ENCODE assay signal across 23 mouse cellular contexts in the genomic region with DNA sequence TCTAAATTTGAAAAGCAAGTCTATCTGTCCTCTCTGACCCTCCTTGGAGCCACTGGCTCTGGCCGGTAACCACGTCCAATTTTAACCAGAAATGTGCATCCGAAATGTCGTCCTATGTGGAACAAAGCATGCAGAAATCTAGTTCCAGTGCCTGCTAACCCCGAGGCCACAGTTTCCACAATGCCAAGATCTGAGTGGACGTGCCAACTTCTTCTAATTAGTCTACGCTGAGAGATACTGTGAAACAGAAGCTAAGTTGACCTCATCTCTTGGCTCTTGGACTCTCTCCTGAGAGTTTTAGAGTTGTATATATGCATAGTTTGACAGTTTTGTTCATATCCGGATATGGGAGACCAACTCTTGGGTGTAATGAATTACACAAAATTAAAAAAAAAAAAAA.
DNase-seq lines count a peak whose midpoint lies in the region; ATAC-seq and TF ChIP-seq lines count a peak whose summit lies in the region.
"Had no signal": no experiment of that assay in that cellular context is flagged by ENCODE, and none has a peak within 500 bp of the region (broad histone marks: within the 10 kb centered on the region; RNA-seq: fewer than 3 reads in every experiment).

No protein-coding gene starts in this region.

- no peaks in the 10 kb centered on the region for H3K4me1 ChIP-seq in forebrain, embryonic 14.5 days (ENCODE audit: control insufficient read depth, insufficient read depth, low read length)
- no peaks in the 10 kb centered on the region for H3K4me1 ChIP-seq in forebrain, embryonic 13.5 days
- H3K4me1 ChIP-seq in midbrain, postnatal 0 days (ENCODE audit: insufficient read depth, low read length) = no peaks in the 10 kb centered on the region
- no peaks in the 10 kb centered on the region for H3K4me1 ChIP-seq in midbrain, embryonic 13.5 days (replicated peaks)
- H3K4me1 ChIP-seq: embryonic facial prominence, embryonic 12.5 days; embryonic facial prominence, embryonic 15.5 days; hindbrain, embryonic 12.5 days had no signal

- H3K4me2 ChIP-seq in forebrain, embryonic 14.5 days (ENCODE audit: low read length) = no peak overlapping the region
- no peak overlapping the region for H3K4me2 ChIP-seq in forebrain, embryonic 13.5 days
- no peak overlapping the region for H3K4me2 ChIP-seq in midbrain, postnatal 0 days (ENCODE audit: low read depth, low read length, poor library complexity, severe bottlenecking)
- no peak overlapping the region for H3K4me2 ChIP-seq in midbrain, embryonic 13.5 days (replicated peaks)
- H3K4me2 ChIP-seq: embryonic facial prominence, embryonic 12.5 days; embryonic facial prominence, embryonic 15.5 days; heart, embryonic 11.5 days; hindbrain, embryonic 12.5 days had no signal

- WGBS in forebrain, embryonic 14.5 days = 88% methylated on average over 8 of the region's 8 CpGs
- WGBS in forebrain, embryonic 13.5 days = 92% methylated on average over 8 of the region's 8 CpGs
- 90% methylated on average over 8 of the region's 8 CpGs for WGBS in midbrain, postnatal 0 days
- WGBS in midbrain, embryonic 13.5 days = 94% methylated on average over 8 of the region's 8 CpGs

- no peak for TF ChIP-seq CTCF in midbrain, postnatal 0 days (IDR thresholded peaks at IDR 0.05)

- H3K36me3 ChIP-seq in forebrain, embryonic 14.5 days (ENCODE audit: control insufficient read depth, insufficient read depth, low read length) = no peaks in the 10 kb centered on the region
- no peaks in the 10 kb centered on the region for H3K36me3 ChIP-seq in forebrain, embryonic 13.5 days (ENCODE audit: poor library complexity, severe bottlenecking)
- H3K36me3 ChIP-seq in midbrain, postnatal 0 days (ENCODE audit: insufficient read depth, low read length) = no peaks in the 10 kb centered on the region
- H3K36me3 ChIP-seq in midbrain, embryonic 13.5 days = no peaks in the 10 kb centered on the region
- H3K36me3 ChIP-seq: embryonic facial prominence, embryonic 12.5 days; embryonic facial prominence, embryonic 15.5 days; hindbrain, embryonic 12.5 days had no signal

- no peaks in the 10 kb centered on the region for H3K27me3 ChIP-seq in forebrain, embryonic 14.5 days (replicated peaks; ENCODE audit: control insufficient read depth, insufficient read depth, low read length)
- no peaks in the 10 kb centered on the region for H3K27me3 ChIP-seq in forebrain, embryonic 13.5 days
- H3K27me3 ChIP-seq in midbrain, postnatal 0 days (ENCODE audit: insufficient read depth, low read length) = no peaks in the 10 kb centered on the region
- H3K27me3 ChIP-seq in midbrain, embryonic 13.5 days = no peaks in the 10 kb centered on the region
- H3K27me3 ChIP-seq: embryonic facial prominence, embryonic 12.5 days; embryonic facial prominence, embryonic 15.5 days; hindbrain, embryonic 12.5 days had no signal

- H3K27ac ChIP-seq in forebrain, embryonic 14.5 days (ENCODE audit: low read depth, low read length) = no peak overlapping the region
- H3K27ac ChIP-seq in forebrain, embryonic 13.5 days = no peak overlapping the region
- H3K27ac ChIP-seq in midbrain, postnatal 0 days (ENCODE audit: low read depth, low read length) = no peak overlapping the region
- H3K27ac ChIP-seq in midbrain, embryonic 13.5 days = no peak overlapping the region
- H3K27ac ChIP-seq: embryonic facial prominence, embryonic 12.5 days; embryonic facial prominence, embryonic 15.5 days; hindbrain, embryonic 12.5 days had no signal

- DNase-seq in cerebellum, postnatal 10 days = peak; percentile 61 to 67
- DNase-seq in cerebellum, adult 11 months = no peak
- peak; percentile 19 for DNase-seq in forebrain, embryonic 14.5 days (ENCODE audit: low spot score)
- peak; percentile 25 for DNase-seq in midbrain, postnatal 0 days (ENCODE audit: low spot score)
- no peak for DNase-seq in gastrocnemius, adult 8-10 months (ENCODE audit: low spot score in 2 of 2)
- DNase-seq: adrenal gland, adult 8-10 months; adrenal gland, postnatal 25 days; gastrocnemius, postnatal 14 days; heart, adult 11 months; kidney, adult 18-20 months; kidney, adult 9 months had no signal

- H3K4me3 ChIP-seq in forebrain, embryonic 14.5 days (ENCODE audit: low read depth, low read length) = no peak overlapping the region
- no peak overlapping the region for H3K4me3 ChIP-seq in forebrain, embryonic 13.5 days
- H3K4me3 ChIP-seq in midbrain, postnatal 0 days (ENCODE audit: low read depth, low read length) = no peak overlapping the region
- no peak overlapping the region for H3K4me3 ChIP-seq in midbrain, embryonic 13.5 days (replicated peaks)
- H3K4me3 ChIP-seq: embryonic facial prominence, embryonic 12.5 days; embryonic facial prominence, embryonic 15.5 days; hindbrain, embryonic 12.5 days had no signal

- no peaks in the 10 kb centered on the region for H3K9me3 ChIP-seq in forebrain, embryonic 14.5 days (replicated peaks; ENCODE audit: control insufficient read depth, low read length)
- H3K9me3 ChIP-seq in forebrain, embryonic 13.5 days (replicated peaks) = no peaks in the 10 kb centered on the region
- no peaks in the 10 kb centered on the region for H3K9me3 ChIP-seq in midbrain, postnatal 0 days (ENCODE audit: low read length)
- no peaks in the 10 kb centered on the region for H3K9me3 ChIP-seq in midbrain, embryonic 13.5 days
- H3K9me3 ChIP-seq: embryonic facial prominence, embryonic 12.5 days; embryonic facial prominence, embryonic 15.5 days; hindbrain, embryonic 12.5 days had no signal

- no peak overlapping the region for H3K9ac ChIP-seq in forebrain, embryonic 14.5 days (ENCODE audit: low read length)
- H3K9ac ChIP-seq in forebrain, embryonic 13.5 days = no peak overlapping the region
- no peak overlapping the region for H3K9ac ChIP-seq in midbrain, postnatal 0 days (replicated peaks; ENCODE audit: low read length, poor library complexity, severe bottlenecking)
- H3K9ac ChIP-seq in midbrain, embryonic 13.5 days (replicated peaks) = no peak overlapping the region
- H3K9ac ChIP-seq: embryonic facial prominence, embryonic 12.5 days; embryonic facial prominence, embryonic 15.5 days; hindbrain, embryonic 12.5 days had no signal

- ATAC-seq in forebrain, embryonic 14.5 days = no peak
- no peak for ATAC-seq in forebrain, embryonic 13.5 days
- ATAC-seq in midbrain, postnatal 0 days (ENCODE audit: low FRiP score) = no peak
- no peak for ATAC-seq in midbrain, embryonic 13.5 days
- ATAC-seq: activated CD4-positive, CD25-positive, alpha-beta regulatory T cell, adult 4 months; CD4-positive, CD25-positive, alpha-beta regulatory T cell, adult 4 months; forebrain, embryonic 16.5 days; hindbrain, embryonic 16.5 days; inflammation-experienced regulatory T-cells, adult 6 months; intestine, embryonic 16.5 days had no signal

Comparison
In these comparisons a context has a peak if more than half of its experiments do, and no peak if none do; other contexts are left out.
1. DNase-seq: peak in cerebellum, postnatal 10 days (2 of 2), forebrain, embryonic 14.5 days (single experiment) and midbrain, postnatal 0 days (single experiment); none in cerebellum, adult 11 months (single experiment) and gastrocnemius, adult 8-10 months (0 of 2).